Mouse (Mus musculus) neural tube, embryonic 14.5 days (tissue): ENCODE results near the gene Smad5. TPM values are rescaled to one million over a fixed set of nuclear protein-coding genes. Genes with fewer than 3 reads are reported as not detected.

Experiments used
- ATAC-seq: fragments of 200-750 bp; cut with Nextera tagmentation; 2 replicates; pipeline ENCODE4 v1.8.0; 2017; ENCODE audit warnings: low read depth, mild to moderate bottlenecking, moderate TSS enrichment, moderate library complexity
- H3K27ac ChIP-seq: fragments of 300-500 bp; sonication (generic); 2 replicates; pipeline ENCODE4 v1.5.1; 2014; ENCODE audit warnings: low read depth, mild to moderate bottlenecking, control low read depth, low read length, moderate library complexity, mixed read lengths
- H3K27me3 ChIP-seq: fragments of 300-500 bp; sonication (generic); 2 replicates; pipeline ENCODE4 v1.6.1; 2014; ENCODE audit warnings: low read length; ENCODE audit not compliant: control insufficient read depth, insufficient read depth
- H3K36me3 ChIP-seq: fragments of 300-500 bp; sonication (generic); 2 replicates; pipeline ENCODE4 v1.6.1; 2014; ENCODE audit warnings: low read length, mixed read lengths; ENCODE audit not compliant: control insufficient read depth, insufficient read depth
- H3K4me1 ChIP-seq: fragments of 300-500 bp; sonication (generic); 2 replicates; pipeline ENCODE4 v1.6.1; 2014; ENCODE audit warnings: low read length; ENCODE audit not compliant: control insufficient read depth, insufficient read depth
- H3K4me2 ChIP-seq: fragments of 300-500 bp; sonication (generic); 2 replicates; pipeline ENCODE4 v1.6.1; 2014; ENCODE audit warnings: mild to moderate bottlenecking, low read depth, low read length, control low read depth
- H3K4me3 ChIP-seq: fragments of 300-500 bp; sonication (generic); 2 replicates; pipeline ENCODE4 v1.5.1; 2014; ENCODE audit warnings: low read depth, low read length, control low read depth, mixed read lengths
- H3K9ac ChIP-seq: fragments of 300-500 bp; sonication (generic); replicated peaks from 2 replicates; pipeline ENCODE4 v1.6.1; 2014; ENCODE audit warnings: low read depth, mild to moderate bottlenecking, control low read depth, low read length, mixed read lengths
- H3K9me3 ChIP-seq: fragments of 300-500 bp; sonication (generic); 2 replicates; pipeline ENCODE4 v1.6.1; 2016; ENCODE audit warnings: low read length; ENCODE audit not compliant: control insufficient read depth
- WGBS: fragments of 180-500 bp; shearing (Covaris S2); extraction: QIAGEN DNeasy Blood & Tissue Kit; methylation state at CpG from one replicate; pipeline ENCODE4 v1.1.7; 2014; 5-methylcytosine and 5-hydroxymethylcytosine counted together
- polyA plus RNA-seq: library from polyadenylated mRNA; unstranded; fragments of >200 nt; fragmentation: Nextera tagmentation; extraction: Ambion mirVana; gene quantifications from 2 replicates; pipeline ENCODE4 v1.2.1, GENCODE M21; 2014

Smad5 gene
- polyA plus RNA-seq, 1 experiment from 2014 or later: 33.2 TPM

DNA sequence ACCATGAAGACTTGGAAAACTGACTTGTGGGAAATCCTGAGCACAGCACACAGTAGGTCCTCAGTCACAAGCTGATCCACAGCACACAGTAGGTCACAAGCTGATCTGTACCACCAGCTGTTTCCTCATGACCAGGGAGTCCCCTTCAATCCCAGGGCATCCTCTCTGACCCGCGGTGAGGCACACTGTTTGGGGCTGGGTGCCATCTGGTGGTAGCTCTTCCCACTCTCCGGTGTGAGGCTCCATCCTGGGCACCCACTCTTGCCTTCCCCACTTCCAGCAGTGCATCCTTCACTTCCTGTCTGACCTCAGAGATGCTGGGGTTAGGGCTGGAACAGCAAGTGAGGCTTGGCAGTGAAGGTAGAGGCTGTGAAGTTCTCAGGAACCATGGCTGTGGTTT, 69.8 kb downstream of the Smad5 start:
- Histone ChIP-seq H3K27ac (no peak overlapping the region), H3K36me3 (no peaks in the 10 kb centered on the region), H3K4me1 (peaks cover 9% of the 10 kb centered on the region), H3K27me3 (no peaks in the 10 kb centered on the region), H3K9ac (no peak overlapping the region), H3K4me2 (no peak overlapping the region), H3K4me3 (no peak overlapping the region), H3K9me3 (no peaks in the 10 kb centered on the region)
- 51% methylated on average over 3 of the region's 3 CpGs for WGBS
- ATAC-seq: no peak

GRCm38 (mm10) chr13:56773262-56773870, 70.6 kb downstream of the Smad5 start:
- Histone ChIP-seq H3K4me3 (no peak overlapping the region), H3K27ac (no peak overlapping the region), H3K4me1 (peaks cover 9% of the 10 kb centered on the region), H3K4me2 (no peak overlapping the region), H3K27me3 (no peaks in the 10 kb centered on the region), H3K9me3 (no peaks in the 10 kb centered on the region), H3K9ac (no peak overlapping the region), H3K36me3 (no peaks in the 10 kb centered on the region)
- no peak for ATAC-seq
- WGBS: 60% methylated on average over 14 of the region's 14 CpGs

- WGBS: 21% methylated on average over 5 of the region's 5 CpGs
- Histone ChIP-seq H3K27me3 (no peaks in the 10 kb centered on the region), H3K4me1 (peaks cover 9% of the 10 kb centered on the region), H3K36me3 (no peaks in the 10 kb centered on the region), H3K27ac (peak overlapping the region; percentile 68), H3K9ac (no peak overlapping the region), H3K9me3 (no peaks in the 10 kb centered on the region), H3K4me3 (no peak overlapping the region), H3K4me2 (no peak overlapping the region)
- peak; percentile 64; the same call in 1 of the 2 replicates for ATAC-seq
Observed at GRCm38 (mm10) chr13:56774304-56774703, 71.5 kb downstream of the Smad5 start.

- H3K4me3 ChIP-seq: no peak overlapping the region
- peak overlapping the region; percentile 66; the same call in 1 of the 2 replicates for H3K27ac ChIP-seq
- H3K4me1 ChIP-seq: peaks cover 10% of the 10 kb centered on the region; the same call in 1 of the 2 replicates
- no peak overlapping the region for H3K9ac ChIP-seq
- H3K4me2 ChIP-seq: no peak overlapping the region
- 41% methylated on average over 13 of the region's 13 CpGs for WGBS
- H3K27me3 ChIP-seq: no peaks in the 10 kb centered on the region
- no peaks in the 10 kb centered on the region for H3K9me3 ChIP-seq
- ATAC-seq: 0 out of 2 replicates have a peak, but pooled peaks have one; percentile 30
- H3K36me3 ChIP-seq: no peaks in the 10 kb centered on the region
Observed at GRCm38 (mm10) chr13:56780746-56781469, 78.1 kb downstream of the Smad5 start.

GRCm38 (mm10) chr13:56781697-56782096, 78.9 kb downstream of the Smad5 start:
- Histone ChIP-seq H3K9me3 (no peaks in the 10 kb centered on the region), H3K4me3 (no peak overlapping the region), H3K4me2 (no peak overlapping the region), H3K36me3 (no peaks in the 10 kb centered on the region), H3K27me3 (no peaks in the 10 kb centered on the region), H3K4me1 (peaks cover 10% of the 10 kb centered on the region; the same call in 1 of the 2 replicates), H3K9ac (no peak overlapping the region), H3K27ac (0 out of 2 replicates have a peak overlapping the region, but pooled peaks have one; percentile 66)
- ATAC-seq: no peak
- WGBS: 91% methylated on average over 3 of the region's 3 CpGs

GRCm38 (mm10) chr13:56782621-56783020, 79.8 kb downstream of the Smad5 start:
- Histone ChIP-seq H3K27ac (no peak overlapping the region), H3K9ac (no peak overlapping the region), H3K27me3 (no peaks in the 10 kb centered on the region), H3K4me1 (peaks cover 10% of the 10 kb centered on the region; the same call in 1 of the 2 replicates), H3K9me3 (no peaks in the 10 kb centered on the region), H3K4me2 (no peak overlapping the region), H3K4me3 (no peak overlapping the region), H3K36me3 (no peaks in the 10 kb centered on the region)
- ATAC-seq: no peak
- WGBS: 85% methylated on average over 1 of the region's 1 CpGs

DNA sequence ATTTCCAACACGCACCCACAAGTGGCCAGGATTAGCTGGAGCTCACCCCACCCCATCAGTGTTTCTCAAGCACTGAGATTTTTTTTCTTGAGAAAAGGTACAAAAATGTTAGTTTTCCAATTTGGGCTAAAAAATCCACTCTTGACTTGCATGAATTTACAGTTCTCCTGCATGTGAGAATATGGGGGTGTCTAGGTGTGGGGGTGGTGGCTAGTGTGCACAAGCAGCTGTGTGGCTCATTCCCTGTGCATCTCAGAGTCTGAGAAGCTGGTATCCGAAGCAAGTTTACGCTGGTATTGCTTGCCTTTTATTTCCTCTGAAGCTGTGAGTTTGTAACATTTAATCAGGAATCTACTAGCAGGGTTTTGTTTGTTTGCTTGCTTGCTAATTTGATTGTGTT, 87.9 kb downstream of the Smad5 start:
- Histone ChIP-seq H3K9me3 (no peaks in the 10 kb centered on the region), H3K4me2 (no peak overlapping the region), H3K4me1 (0 out of 2 replicates have a peak, but pooled peaks cover 3% of the 10 kb centered on the region), H3K36me3 (no peaks in the 10 kb centered on the region), H3K4me3 (no peak overlapping the region), H3K27ac (no peak overlapping the region), H3K9ac (no peak overlapping the region), H3K27me3 (no peaks in the 10 kb centered on the region)
- 91% methylated on average over 3 of the region's 3 CpGs for WGBS
- no peak for ATAC-seq
